Mouse (Mus musculus): ENCODE data around the gene Arpc2.

DNA sequence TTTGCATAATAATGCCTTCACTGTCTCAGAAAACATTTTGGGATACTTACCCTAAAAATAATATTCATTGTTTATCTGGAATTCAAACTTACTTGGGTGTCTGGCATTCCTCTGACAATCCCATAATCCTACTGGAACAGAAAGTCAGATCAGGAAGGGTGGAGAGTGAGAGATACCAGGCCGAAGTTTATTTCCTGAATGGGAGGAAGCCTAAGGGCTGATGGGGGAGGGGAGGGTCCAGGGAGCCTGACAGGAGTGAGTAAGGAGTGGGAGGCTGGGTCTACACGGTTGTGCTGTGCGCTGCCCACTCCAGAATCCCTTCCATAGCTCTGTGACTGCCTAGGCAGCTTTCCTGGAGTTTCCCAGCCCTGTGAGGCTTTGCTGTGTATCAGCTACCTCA is 73.9 kb downstream of the Arpc2 start:
- TF ChIP-seq POLR2A (IDR thresholded peaks at IDR 0.05; ENCODE audit: insufficient read depth, low read length), result no peak
- TF ChIP-seq CTCF (IDR thresholded peaks at IDR 0.05; ENCODE audit: low read depth, low read length), result no peak

Measured in ES-Bruce4 (cell line).